Mouse (Mus musculus) thymus, postnatal 4 days (tissue): ENCODE measurements around the gene A730046J19Rik.

ENCODE experiments used
- DNase-seq: peaks from one replicate; pipeline ENCODE4 v3.0.0; 2021

The A730046J19Rik gene

DNA sequence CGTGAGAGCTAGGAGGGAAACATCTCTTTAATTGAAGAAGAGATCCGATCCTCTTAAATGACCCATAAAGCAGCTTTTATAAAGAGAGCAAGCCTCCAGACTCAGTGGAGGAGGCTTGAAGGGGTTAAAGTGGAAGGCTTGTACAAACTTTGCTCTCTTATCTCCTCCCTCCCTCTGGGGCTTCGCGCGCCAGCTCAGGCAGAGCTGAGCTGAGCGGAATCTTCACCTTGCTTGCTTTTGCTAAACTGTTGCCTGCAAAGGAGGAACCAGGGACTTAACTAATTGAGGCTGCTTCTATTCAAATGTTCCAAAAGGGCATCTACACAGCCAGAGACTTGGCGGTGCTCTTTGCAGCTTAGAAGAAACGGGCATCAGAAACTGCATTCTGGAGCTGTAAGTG is at the start of gene A730046J19Rik:
A730046J19Rik (plus strand) TSS at position 173 of the 400 bp plus-strand sequence.
- DNase-seq, result no peak

DNA sequence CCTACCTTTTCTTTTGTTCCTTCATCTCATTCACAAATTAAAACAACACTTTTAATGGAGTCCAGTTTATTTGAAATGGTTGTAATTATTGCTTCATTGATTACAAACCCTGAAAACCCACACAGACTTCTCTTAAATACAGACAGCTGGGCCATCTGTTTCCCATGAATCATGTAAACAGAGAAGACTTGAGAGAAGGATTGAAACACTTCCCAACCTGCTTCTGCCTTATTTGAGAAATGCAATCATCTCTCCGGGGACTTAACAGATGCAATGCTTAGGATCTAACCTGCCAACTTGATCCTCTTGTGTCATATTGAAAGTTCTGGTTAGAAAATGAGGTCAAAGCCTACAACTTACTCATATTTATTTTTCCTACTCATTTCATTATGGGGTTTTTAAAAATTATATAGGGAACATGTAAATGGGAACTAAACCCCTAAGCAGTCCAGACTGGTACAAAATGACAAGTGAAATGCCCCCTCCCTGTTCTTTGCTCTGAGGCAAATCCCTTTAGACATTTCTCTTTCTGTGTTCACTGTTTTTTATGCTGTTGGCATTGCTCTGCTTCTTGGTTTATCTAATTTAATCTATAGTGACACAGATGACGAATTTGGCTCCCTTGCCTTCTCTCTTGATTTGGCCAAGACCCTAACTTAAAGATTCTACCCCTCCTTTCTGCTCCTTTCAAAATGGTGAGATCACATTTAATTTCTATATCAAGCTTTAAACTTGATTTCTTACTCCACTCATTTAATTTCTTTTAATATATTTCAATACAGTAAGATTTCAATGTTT is 48.7 kb upstream of the A730046J19Rik start:
- DNase-seq, result no peak

DNA sequence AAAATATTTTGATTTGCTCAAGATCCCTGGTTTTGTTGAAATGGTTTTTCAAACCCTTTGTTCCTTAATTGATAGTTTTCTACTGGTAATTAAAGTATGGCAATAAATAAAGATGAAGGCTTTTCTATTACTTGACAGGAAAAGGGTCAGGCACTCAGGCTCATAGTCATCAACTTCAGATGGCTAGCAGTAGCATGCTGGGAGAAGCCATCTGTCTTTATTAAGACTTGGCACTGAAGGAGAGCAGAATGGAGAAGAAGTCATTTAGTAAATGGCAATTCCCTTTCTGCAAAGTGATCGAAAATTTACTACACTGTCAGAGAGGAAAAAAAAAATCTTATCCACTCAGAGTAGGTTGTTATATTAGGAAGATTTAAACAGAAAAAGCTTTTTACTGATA is 17.2 kb upstream of the A730046J19Rik start:
- DNase-seq, result no peak

DNA sequence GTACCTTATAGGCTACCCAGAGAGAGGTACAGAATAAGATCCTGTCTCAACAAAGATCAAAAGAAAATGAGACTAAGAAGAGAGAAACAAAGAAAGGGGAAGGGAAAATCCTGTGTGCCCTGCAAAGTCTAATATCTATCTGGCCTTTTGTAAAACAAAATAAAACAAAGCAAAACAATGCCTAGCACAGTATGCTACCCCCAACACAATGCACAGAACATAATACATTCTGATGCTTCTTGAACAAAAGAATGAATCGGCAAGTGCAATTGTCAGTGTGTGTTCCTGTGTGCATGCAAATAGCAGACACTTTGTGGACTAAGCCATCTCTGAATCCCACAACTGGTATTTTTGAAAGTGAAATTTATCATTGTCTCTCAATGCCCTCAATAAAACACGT is 3.5 kb upstream of the A730046J19Rik start:
- no peak for DNase-seq

DNA sequence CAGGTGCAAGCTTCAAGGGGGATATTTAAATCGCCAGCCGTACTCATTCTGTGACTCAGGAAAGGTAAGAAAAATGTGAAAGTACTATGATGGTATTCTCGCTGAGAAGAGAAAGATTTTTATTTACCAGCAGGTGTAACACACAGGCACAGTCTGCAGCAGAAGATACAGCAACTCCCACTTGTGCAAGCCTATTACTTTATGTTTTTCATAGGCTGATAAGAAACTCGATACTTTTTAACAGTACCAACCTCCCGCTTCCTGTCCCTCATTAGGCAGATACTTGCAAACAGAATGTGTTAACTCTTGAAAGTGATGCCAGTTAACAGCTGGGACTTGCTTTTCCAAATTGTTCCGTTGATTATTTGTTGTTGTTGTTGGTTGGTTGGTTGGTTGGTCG is 616 bp downstream of the A730046J19Rik start:
- no peak for DNase-seq

DNA sequence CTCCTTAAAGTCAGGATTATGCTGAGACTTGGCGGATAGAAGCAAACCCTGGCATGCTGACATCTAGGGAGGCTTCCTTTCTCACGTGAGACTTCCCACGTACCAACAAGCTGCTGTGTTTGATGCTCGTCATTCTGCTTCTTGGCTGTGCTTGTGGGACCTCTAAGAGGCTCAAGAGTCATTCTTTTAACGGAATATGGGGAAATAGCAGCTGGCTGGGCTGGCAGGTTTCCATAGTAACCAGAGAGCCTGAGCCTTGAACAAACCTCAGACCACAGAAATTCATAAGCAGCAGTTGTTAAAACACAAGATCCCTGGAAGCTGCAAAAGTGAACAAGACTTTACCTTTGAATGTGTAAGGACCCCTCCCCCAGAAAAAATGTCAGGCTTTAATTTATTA is 9.4 kb downstream of the A730046J19Rik start:
- DNase-seq, result no peak
